Mouse (Mus musculus) CH12.LX (cell line): ENCODE measurements around the gene Map1lc3a. TPM values are rescaled to one million over a fixed set of nuclear protein-coding genes. Genes with fewer than 3 reads are reported as not detected.

Experiments
- DNase-seq: peaks from one replicate; pipeline ENCODE4 v3.0.0-alpha.2; 2013; ENCODE audit errors: extremely low read depth
- H3K27ac ChIP-seq: 2 replicates; pipeline ENCODE4 v1.5.1; 2012; ENCODE audit warnings: low read depth, mild to moderate bottlenecking, control low read depth, moderate library complexity; ENCODE audit not compliant: insufficient read depth
- H3K27me3 ChIP-seq: replicated peaks from 2 replicates; pipeline ENCODE3; 2012; ENCODE audit warnings: inconsistent platforms
- H3K36me3 ChIP-seq, 2 experiments: replicated peaks in 1 of 2; 2 replicates each; pipeline versions ENCODE3 to v1.6.1; 2012; ENCODE audit warnings: inconsistent platforms in 1 of 2, low read length in 1 of 2, mild to moderate bottlenecking in 1 of 2, mixed read lengths in 1 of 2, moderate library complexity in 1 of 2; ENCODE audit not compliant: control insufficient read depth in 1 of 2, insufficient read depth in 1 of 2
- H3K4me1 ChIP-seq, 2 experiments: 2 replicates each; pipeline ENCODE4 v1.6.1; 2012; ENCODE audit warnings: inconsistent platforms in 1 of 2, moderate library complexity in 1 of 2; ENCODE audit not compliant: insufficient read depth in 2 of 2, control insufficient read depth in 1 of 2
- H3K4me2 ChIP-seq: 2 replicates; pipeline ENCODE4 v1.6.1; 2012; ENCODE audit warnings: low read depth, mild to moderate bottlenecking, control low read depth; ENCODE audit not compliant: poor library complexity, insufficient read depth, severe bottlenecking
- H3K4me3 ChIP-seq, 3 experiments: fragments of 150-350 bp in 1 of 3; sonication (generic) in 1 of 3; replicated peaks in 1 of 3; 2 replicates each; pipeline versions ENCODE3 to v1.5.1; 2011 to 2012; ENCODE audit warnings: low read depth in 2 of 3, low read length in 2 of 3, mild to moderate bottlenecking in 2 of 3, moderate library complexity in 2 of 3, control low read depth in 1 of 3, improper control_type of control experiment in 1 of 3, inconsistent platforms in 1 of 3, mixed read lengths in 1 of 3; ENCODE audit not compliant: poor library complexity in 1 of 3
- H3K79me2 ChIP-seq: replicated peaks from 2 replicates; pipeline ENCODE4 v1.6.1; 2012; ENCODE audit warnings: mild to moderate bottlenecking, moderate library complexity; ENCODE audit not compliant: control insufficient read depth, poor library complexity, insufficient read depth, severe bottlenecking; ENCODE audit errors: extremely low read depth
- H3K9ac ChIP-seq: 2 replicates; pipeline ENCODE4 v1.6.1; 2012; ENCODE audit warnings: low read depth, mild to moderate bottlenecking, control low read depth, moderate library complexity; ENCODE audit not compliant: insufficient read depth
- H3K9me3 ChIP-seq: replicated peaks from 2 replicates; pipeline ENCODE3; 2012; ENCODE audit warnings: low read length, inconsistent platforms, mixed read lengths
- CHD1 ChIP-seq: IDR thresholded peaks from 2 replicates; pipeline ENCODE4 v1.6.1; 2012; ENCODE audit warnings: low read depth, low read length, improper control_type of control experiment, inconsistent platforms
- CHD2 ChIP-seq: IDR thresholded peaks from 2 replicates; pipeline ENCODE4 v1.6.1; 2011; ENCODE audit warnings: low read length, improper control_type of control experiment
- IRF4 ChIP-seq: IDR thresholded peaks from 2 replicates; pipeline ENCODE4 v1.6.1; 2014; ENCODE audit warnings: low read depth, mild to moderate bottlenecking, inconsistent platforms, low read length, improper control_type of control experiment
- KAT2A ChIP-seq: IDR thresholded peaks from 2 replicates; pipeline ENCODE4 v1.6.1; 2012; ENCODE audit warnings: low read length, improper control_type of control experiment, inconsistent platforms; ENCODE audit not compliant: insufficient replicate concordance
- MAX ChIP-seq: IDR thresholded peaks from 2 replicates; pipeline ENCODE4 v1.6.1; 2011; ENCODE audit warnings: low read length, improper control_type of control experiment
- MAZ ChIP-seq: IDR thresholded peaks from 2 replicates; pipeline ENCODE4 v1.6.1; 2012; ENCODE audit warnings: low read depth, mild to moderate bottlenecking, inconsistent platforms, low read length, improper control_type of control experiment, moderate library complexity
- MEF2A ChIP-seq: IDR thresholded peaks from 2 replicates; pipeline ENCODE4 v1.6.1; 2014; ENCODE audit warnings: low read depth, mild to moderate bottlenecking, inconsistent platforms, low read length, improper control_type of control experiment, borderline replicate concordance
- NELFE ChIP-seq: IDR thresholded peaks from 2 replicates; pipeline ENCODE4 v1.6.1; 2011; ENCODE audit warnings: low read depth, low read length, improper control_type of control experiment
- POLR2A ChIP-seq: IDR thresholded peaks from 2 replicates; pipeline ENCODE4 v1.6.1; 2011; ENCODE audit warnings: low read depth, mild to moderate bottlenecking, improper control_type of control experiment, low read length
- POLR2AphosphoS2 ChIP-seq: IDR thresholded peaks from 2 replicates; pipeline ENCODE4 v1.6.1; 2011; ENCODE audit warnings: low read depth, low read length, improper control_type of control experiment
- RCOR1 ChIP-seq: conservative IDR thresholded peaks from 2 replicates; pipeline ENCODE4 v1.6.1; 2012; ENCODE audit warnings: low read depth, mild to moderate bottlenecking, inconsistent platforms, low read length, improper control_type of control experiment
- SIN3A ChIP-seq: IDR thresholded peaks from 2 replicates; pipeline ENCODE4 v1.6.1; 2012; ENCODE audit warnings: low read length, improper control_type of control experiment, inconsistent platforms
- UBTF ChIP-seq: IDR thresholded peaks from 2 replicates; pipeline ENCODE4 v1.6.1; 2012; ENCODE audit warnings: low read depth, mild to moderate bottlenecking, inconsistent platforms, low read length, improper control_type of control experiment, moderate library complexity
- USF2 ChIP-seq: conservative IDR thresholded peaks from 2 replicates; pipeline ENCODE4 v1.6.1; 2011; ENCODE audit warnings: low read depth, low read length, improper control_type of control experiment
- ZC3H11A ChIP-seq: IDR thresholded peaks from 2 replicates; pipeline ENCODE4 v1.6.1; 2012; ENCODE audit warnings: low read depth, mild to moderate bottlenecking, inconsistent platforms, low read length, improper control_type of control experiment
- dilution Hi-C: fragments of 300-500 bp; cut with MboI; formaldehyde crosslinking; loops from 2 replicates; pipeline ENCODE4 v1.14.3; 2020; ENCODE audit warnings: low sequenced_read_pairs; ENCODE audit not compliant: extremely low pct_unique_long_range_greater_than_20kb, extremely low pct_ligation_motif_present
- in situ Hi-C: fragments of 300-500 bp; cut with MboI; formaldehyde crosslinking; loops from 3 replicates; pipeline ENCODE4 v1.14.3; 2019; ENCODE audit warnings: low sequenced_read_pairs, low pct_ligation_motif_present, low pct_unique_long_range_greater_than_20kb, mixed read lengths
- polyA plus RNA-seq: library from polyadenylated mRNA; unstranded; fragments of >175 nt; gene quantifications from 2 replicates; pipeline ENCODE4 v1.2.1, GENCODE M21; 2012; ENCODE audit warnings: low read depth; ENCODE audit not compliant: insufficient read length
- total RNA-seq, 2 experiments: library from RNA; depleted of rRNA; stranded (reverse); fragments of 300-350 nt in 1 of 2; fragments of >200 nt in 1 of 2; gene quantifications; 2 replicates each; pipeline ENCODE4 v1.2.3; 2012 to 2014

Gene Map1lc3a
- total and polyA plus RNA-seq, 3 experiments: 0.40 to 4.2 (median 0.56) TPM

GRCm38 (mm10) chr2:155273603-155274002, 2.5 kb upstream of the Map1lc3a start:
- H3K9ac ChIP-seq: no peak overlapping the region
- no peak overlapping the region for H3K4me2 ChIP-seq
- peaks cover 7 to 27% of the 10 kb centered on the region in 2 experiments for H3K36me3 ChIP-seq
- H3K4me1 ChIP-seq: peaks cover 0 to 2% of the 10 kb centered on the region in 2 experiments; a peak in 1 of 4 replicates
- DNase-seq: no peak
- in situ Hi-C loops: no loop called here
- TF ChIP-seq NELFE (no peak), IRF4 (no peak), CHD1 (no peak), KAT2A (no peak), POLR2AphosphoS2 (no peak), CHD2 (no peak), MAX (no peak), POLR2A (no peak), MAZ (no peak), UBTF (no peak), RCOR1 (no peak), ZC3H11A (no peak), MEF2A (no peak), USF2 (no peak)
- TF ChIP-seq, all 38 proteins: peak for 0
- Histone ChIP-seq H3K9me3 (peaks cover 9% of the 10 kb centered on the region), H3K27ac (no peak overlapping the region), H3K27me3 (no peaks in the 10 kb centered on the region), H3K79me2 (no peaks in the 10 kb centered on the region), H3K4me3 (no peak overlapping the region)
- dilution Hi-C loops: no loop called here

GRCm38 (mm10) chr2:155276621-155277175, 601 bp downstream of the Map1lc3a start:
- Histone ChIP-seq H3K4me2 (peak overlapping the region; percentile 54), H3K27ac (no peak overlapping the region), H3K4me1 (peaks cover 2 to 7% of the 10 kb centered on the region in 2 experiments; a peak in 2 of 4 replicates), H3K36me3 (peaks cover 15 to 52% of the 10 kb centered on the region in 2 experiments), H3K9me3 (peaks cover 9% of the 10 kb centered on the region), H3K79me2 (no peaks in the 10 kb centered on the region), H3K27me3 (no peaks in the 10 kb centered on the region), H3K4me3 (peak overlapping the region; percentile 38 to 79 (median 41)), H3K9ac (peak overlapping the region; percentile 50)
- TF ChIP-seq MAZ (0 out of 2 replicates have a peak, but pooled peaks have one; percentile 28), SIN3A (0 out of 2 replicates have a peak, but pooled peaks have one; percentile 20), CHD1 (no peak)
- no peak for DNase-seq
- dilution Hi-C loops: no loop called here
- in situ Hi-C loops: no loop called here
